Mouse (Mus musculus) cerebellum, adult (tissue): Measurements from ENCODE around the gene Kdm4b.

ENCODE experiments used
- ATAC-seq: cut with Nextera tagmentation; 2 replicates; pipeline ENCODE4 v1.9.2; 2017; ENCODE audit warnings: mild to moderate bottlenecking, moderate library complexity, mixed read lengths; ENCODE audit not compliant: insufficient number of reproducible peaks, low FRiP score, low TSS enrichment

Kdm4b gene

GRCm38 (mm10) chr17:56338909-56339308, 13.0 kb downstream of the Kdm4b start:
- ATAC-seq: no peak

- peak; percentile 57; the same call in 1 of the 2 replicates for ATAC-seq
Observed at GRCm38 (mm10) chr17:56340717-56341116, 14.9 kb downstream of the Kdm4b start.

GRCm38 (mm10) chr17:56343466-56343865, 17.6 kb downstream of the Kdm4b start:
- ATAC-seq: no peak

- no peak for ATAC-seq
Observed at GRCm38 (mm10) chr17:56345364-56345763, 19.5 kb downstream of the Kdm4b start.

GRCm38 (mm10) chr17:56348128-56348527, 22.3 kb downstream of the Kdm4b start:
- ATAC-seq: no peak

GRCm38 (mm10) chr17:56348586-56348985, 22.7 kb downstream of the Kdm4b start:
- no peak for ATAC-seq

- peak; percentile 56; the same call in 1 of the 2 replicates for ATAC-seq
Observed at GRCm38 (mm10) chr17:56350694-56351093, 24.8 kb downstream of the Kdm4b start.

- ATAC-seq: 0 out of 2 replicates have a peak, but pooled peaks have one; percentile 37
Observed at GRCm38 (mm10) chr17:56356921-56357885, 31.3 kb downstream of the Kdm4b start.

GRCm38 (mm10) chr17:56359183-56359725, 33.4 kb downstream of the Kdm4b start:
- ATAC-seq: no peak

- no peak for ATAC-seq
Observed at GRCm38 (mm10) chr17:56359864-56360263, 34.0 kb downstream of the Kdm4b start.

GRCm38 (mm10) chr17:56360451-56360850, 34.6 kb downstream of the Kdm4b start:
- ATAC-seq: peak; percentile 80

- ATAC-seq: no peak
Observed at GRCm38 (mm10) chr17:56361542-56361941, 35.7 kb downstream of the Kdm4b start.

GRCm38 (mm10) chr17:56365791-56366673, 40.2 kb downstream of the Kdm4b start:
- peak; percentile 32; the same call in 1 of the 2 replicates for ATAC-seq

- no peak for ATAC-seq
Observed at GRCm38 (mm10) chr17:56368291-56368790, 42.5 kb downstream of the Kdm4b start.

GRCm38 (mm10) chr17:56370090-56370489, 44.2 kb downstream of the Kdm4b start:
- no peak for ATAC-seq

- no peak for ATAC-seq
Observed at GRCm38 (mm10) chr17:56371029-56371660, 45.3 kb downstream of the Kdm4b start.

- no peak for ATAC-seq
Observed at GRCm38 (mm10) chr17:56372109-56372508, 46.2 kb downstream of the Kdm4b start.

GRCm38 (mm10) chr17:56373136-56374034, 47.5 kb downstream of the Kdm4b start:
- no peak for ATAC-seq

- ATAC-seq: no peak
Observed at GRCm38 (mm10) chr17:56374851-56375250, 49.0 kb downstream of the Kdm4b start.
